Mouse (Mus musculus): ENCODE data around the gene Cdk5r2. TPM values are rescaled to one million over a fixed set of nuclear protein-coding genes. Genes with fewer than 3 reads are reported as not detected.

Cdk5r2 gene
- total RNA-seq, 2 experiments from 2014 or later = not detected

DNA sequence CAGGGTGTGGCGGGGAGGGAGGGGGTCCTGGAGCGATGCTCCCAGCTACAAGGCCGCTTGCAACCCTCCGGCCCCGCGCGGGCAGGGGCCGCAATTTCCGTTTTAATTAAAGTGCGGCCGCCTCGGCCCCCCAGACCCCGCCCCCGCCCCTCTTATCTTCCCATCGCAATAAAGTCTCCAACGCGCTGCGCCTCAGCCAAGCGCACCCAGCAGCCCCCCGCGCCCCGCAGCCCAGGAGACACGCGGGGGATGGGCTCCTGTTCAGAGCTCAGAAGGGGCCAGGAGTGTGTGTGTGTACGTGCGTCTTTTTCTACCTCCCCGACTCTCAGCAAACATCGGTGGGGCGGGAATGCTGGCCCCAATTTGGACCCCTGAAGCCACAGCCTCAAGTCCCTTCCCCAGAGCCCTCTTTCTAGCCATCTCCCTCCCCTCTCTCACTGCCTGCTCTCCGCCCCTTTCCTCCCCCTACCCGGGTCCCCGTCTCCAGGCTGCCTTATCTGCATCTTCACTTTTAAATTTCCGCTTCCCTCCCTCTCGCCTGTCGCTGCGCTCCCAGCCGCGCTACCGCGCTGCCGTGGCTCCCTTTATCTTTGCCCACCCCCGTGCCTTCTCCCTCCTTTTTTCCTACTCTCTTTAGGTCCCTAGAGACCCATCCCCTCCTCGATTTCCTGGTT is 30.8 kb downstream of the Cdk5r2 start, which contains the start of gene Fev:
Gene Fev, minus strand, starts transcription at position 51 of the 674 bp plus-strand sequence.
- no peak for ATAC-seq (replicated peaks; ENCODE audit: poor library complexity, severe bottlenecking)

DNA sequence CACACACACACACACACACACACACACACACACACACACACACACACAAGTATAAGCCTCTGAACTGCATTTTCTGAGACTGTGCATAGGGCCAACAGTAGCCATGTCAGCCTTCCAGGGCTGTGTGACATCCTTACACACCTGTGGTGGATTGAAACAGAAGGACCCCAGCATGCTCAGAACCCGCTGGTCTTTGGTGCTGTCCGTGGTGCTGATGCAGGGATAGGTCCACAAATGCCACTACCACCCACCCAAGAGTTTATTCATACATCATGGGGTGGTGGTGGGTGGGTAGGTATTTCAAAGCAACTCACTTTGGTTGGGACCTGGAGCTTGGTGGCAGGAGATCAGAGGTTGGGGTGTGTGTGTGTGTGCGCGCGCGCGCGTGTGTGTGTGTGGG is 36.8 kb downstream of the Cdk5r2 start:
- ATAC-seq (replicated peaks; ENCODE audit: poor library complexity, severe bottlenecking) = peak; percentile 63

DNA sequence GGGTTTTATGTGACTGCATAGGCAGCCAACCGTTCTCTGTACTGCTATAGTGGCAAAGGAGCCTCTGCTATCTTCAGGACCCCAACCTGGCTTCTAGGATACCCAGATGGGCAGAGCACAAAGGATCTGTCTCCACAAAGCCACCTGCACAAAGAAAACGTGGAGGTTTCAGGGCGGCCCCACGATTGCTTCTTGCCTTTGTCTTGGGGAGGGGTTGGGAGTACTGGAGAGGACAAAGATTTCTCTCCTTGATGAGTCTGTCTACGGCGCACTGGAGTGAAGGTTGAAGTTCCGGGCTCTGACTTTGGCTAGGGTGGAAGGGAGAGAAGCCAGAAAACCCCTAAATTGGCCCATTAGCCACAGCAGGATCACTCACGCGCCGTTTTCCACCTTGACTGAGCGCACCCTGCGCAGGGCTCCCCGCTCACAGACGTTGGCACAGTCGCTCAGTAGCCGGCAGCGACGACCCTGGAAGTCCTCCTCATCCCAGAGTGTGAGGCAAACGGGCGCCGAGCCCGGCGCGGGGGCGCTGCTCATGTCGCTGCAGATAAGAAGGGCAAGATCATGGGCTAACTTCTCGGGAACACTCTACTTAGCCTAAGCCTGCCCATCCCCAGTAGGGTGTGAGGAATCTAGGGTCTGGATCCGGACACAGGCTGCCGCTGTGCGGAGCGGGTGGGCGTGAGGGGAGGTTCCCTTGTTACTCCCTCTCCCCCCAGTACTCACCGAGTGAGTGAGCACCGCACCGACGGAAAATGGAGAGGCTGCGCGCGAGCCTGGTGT is 37.8 kb downstream of the Cdk5r2 start:
- ATAC-seq (replicated peaks; ENCODE audit: poor library complexity, severe bottlenecking) = no peak

DNA sequence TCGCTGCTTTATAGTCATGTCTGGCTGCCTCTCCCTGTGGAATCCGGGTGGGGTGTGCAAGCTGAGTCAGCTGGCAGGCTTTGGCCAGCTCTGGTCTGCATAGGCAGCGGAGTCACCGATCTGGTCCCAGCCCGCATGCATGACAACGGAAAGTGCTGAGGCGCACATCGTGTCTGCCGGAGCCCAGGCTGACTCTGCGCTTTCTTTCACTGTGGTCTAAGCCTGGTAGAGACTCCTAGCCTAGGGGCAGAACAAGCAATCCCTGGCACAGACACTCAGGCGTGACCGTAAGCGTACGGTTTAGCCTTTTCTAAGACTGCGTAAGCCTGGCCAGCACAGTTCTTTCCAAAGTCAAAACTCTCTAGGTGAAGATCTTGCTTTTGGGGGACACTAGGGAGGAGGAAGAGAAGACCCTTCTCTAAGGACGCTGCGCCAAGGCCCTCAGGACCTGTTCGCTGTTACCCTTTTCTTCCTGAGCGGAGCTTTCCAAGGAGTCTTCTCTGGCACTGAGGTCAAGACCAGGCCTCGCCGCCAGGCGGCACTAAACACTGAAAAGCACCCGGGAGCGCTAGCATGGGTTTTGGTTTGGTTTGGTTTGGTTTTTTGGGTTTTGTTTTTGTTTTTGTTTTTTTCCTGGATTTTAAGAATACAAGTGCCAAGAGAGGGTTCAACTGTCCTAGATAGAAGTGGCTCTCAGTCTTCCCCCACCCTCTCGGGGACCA is 38.6 kb downstream of the Cdk5r2 start, which contains the start of gene Cryba2:
Gene Cryba2, minus strand, starts transcription at position 10 of the 722 bp plus-strand sequence.
- peak; percentile 48; the same call in 1 of the 2 replicates for ATAC-seq (replicated peaks; ENCODE audit: poor library complexity, severe bottlenecking)

DNA sequence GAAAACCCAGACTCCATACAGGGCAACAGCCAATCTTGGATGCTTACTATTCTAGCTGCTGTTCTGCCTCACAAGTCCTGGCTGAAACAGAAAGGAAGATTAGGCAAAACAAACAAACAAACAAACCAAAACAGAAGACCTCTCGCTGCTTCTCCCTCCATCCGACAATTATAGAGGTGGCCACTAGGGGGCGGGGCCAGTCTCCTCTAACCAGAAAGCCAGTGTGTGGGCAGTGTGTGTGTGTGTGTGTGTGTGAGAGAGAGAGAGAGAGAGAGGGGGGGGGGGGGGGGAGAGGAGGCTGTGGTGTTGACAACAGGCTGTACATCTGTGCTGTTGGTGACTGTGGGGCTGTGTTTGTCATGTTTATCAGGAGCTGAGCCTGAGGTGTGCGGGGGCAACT is 40.2 kb downstream of the Cdk5r2 start:
- peak; percentile 50 for ATAC-seq (replicated peaks; ENCODE audit: poor library complexity, severe bottlenecking)

DNA sequence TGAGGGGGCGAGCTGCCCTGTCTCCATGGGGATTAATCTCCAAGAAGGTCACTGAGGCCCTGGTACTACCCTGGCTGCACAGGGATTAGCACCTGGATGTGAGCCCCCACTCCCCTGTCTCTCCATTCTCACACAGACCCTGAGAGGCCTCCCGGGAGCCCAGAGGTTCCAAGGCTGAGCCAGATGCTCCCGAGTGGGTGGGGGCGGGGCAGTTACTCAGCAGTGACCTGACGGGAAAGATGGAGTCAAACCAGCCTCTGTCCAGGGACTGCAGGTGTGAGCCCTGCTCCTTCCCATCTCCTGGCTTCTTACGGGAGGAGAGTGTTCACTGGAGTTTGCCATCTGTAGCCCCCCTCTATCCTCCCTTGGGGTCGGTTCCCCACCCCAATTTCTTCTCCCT is 43.2 kb downstream of the Cdk5r2 start:
- no peak for ATAC-seq (replicated peaks; ENCODE audit: poor library complexity, severe bottlenecking)

DNA sequence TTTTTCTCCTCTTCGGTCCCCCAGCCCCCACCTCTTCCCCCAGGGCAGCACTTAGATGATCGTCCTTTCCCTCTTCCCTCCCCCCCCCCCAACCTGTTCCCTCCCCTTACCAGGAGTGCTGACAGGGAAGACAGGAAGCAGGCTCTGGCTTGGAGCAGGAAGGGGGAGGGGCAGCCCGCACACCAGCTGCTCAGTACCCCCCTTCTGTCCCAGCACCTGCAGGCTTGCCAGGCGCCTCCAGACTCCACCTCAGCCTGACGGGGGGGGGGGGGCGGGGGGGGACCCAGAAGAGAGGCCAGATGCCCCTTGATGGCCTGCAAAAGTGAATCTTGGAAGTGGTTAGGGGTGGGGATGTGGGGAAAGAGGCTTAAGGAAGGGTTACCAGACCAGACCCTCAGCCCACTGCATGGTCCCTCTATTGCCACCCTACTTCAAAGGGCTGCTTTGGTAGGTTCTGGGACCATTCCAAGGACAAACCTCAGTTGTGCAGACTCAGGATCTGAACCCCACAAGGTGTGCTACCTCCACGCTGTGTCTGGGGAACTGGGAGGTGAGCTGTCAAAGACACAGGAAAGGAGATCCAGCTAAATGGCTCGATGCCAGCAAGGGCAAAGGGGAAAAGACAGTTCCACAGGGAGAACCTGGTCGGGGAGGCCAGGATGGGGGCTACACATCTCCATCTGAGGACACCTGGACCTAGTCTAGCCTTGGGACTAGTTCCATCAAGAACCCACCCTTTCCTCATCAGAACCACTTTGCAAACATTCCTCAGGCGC is 44.1 kb downstream of the Cdk5r2 start:
- ATAC-seq (replicated peaks; ENCODE audit: poor library complexity, severe bottlenecking) = no peak

DNA sequence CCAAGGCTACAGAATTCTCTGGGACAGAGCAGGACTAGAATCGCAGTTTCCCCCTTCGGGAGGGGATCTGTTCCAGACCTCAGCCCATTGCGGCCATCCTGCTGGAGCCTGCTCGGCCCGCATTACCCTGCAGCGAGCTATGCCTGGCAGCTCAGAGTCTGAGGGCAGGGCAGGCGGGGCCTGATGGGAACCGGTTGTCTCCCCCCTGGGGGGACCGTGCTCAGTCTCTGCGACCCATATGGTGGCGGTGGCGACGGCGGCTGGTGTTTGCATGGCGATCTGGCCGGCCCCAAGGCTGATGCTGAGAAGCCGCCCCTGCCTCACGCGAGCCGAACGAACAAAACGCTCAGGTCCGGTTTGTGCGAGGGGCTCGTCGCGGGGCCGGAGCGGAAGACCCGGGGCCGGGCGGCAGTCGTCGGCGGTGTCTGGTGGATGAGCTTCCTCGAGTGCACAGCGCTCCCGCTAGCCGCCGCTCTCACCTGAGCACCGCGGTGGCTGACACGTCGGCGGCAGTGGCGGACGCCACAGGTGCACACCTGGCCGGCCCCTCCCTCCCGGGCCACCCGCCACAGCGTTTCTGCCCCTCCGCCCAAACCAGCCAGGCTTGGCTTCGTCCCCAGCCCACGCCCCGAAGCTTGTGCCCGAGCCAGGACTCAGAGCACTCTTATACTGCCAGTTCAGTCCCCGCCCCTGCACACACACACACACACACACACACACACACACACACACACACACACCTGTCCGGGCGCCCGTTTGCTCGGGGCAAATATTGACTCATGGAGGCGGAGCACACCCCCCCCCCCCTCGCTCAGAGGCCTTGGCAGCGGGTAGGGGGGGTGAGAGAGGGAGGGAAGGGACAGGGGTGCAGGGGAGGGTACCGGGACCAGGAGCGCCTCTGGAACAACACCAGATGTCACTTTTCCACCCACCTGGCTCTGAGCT is 45.9 kb downstream of the Cdk5r2 start:
- ATAC-seq (replicated peaks; ENCODE audit: poor library complexity, severe bottlenecking) = peak; percentile 20; the same call in 1 of the 2 replicates

DNA sequence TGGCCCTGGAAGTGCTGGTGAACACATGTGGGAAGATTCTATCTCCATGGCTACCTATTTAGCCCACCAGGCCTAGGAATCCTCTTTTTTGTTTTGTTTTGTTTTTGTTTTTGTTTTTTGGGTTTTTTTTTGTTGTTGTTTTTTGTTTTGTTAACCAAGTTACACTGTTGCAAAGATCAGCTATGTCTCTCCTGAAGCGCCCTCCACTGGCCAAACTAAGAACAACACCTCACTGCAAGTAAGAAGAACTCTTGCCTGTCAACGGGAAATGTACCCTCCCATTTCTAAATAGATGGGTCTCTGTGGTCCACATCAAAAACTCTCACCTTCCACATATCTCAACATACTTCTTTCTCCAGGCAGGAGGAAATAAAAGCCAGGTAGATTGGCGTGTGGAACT is 47.0 kb downstream of the Cdk5r2 start:
- ATAC-seq (replicated peaks; ENCODE audit: poor library complexity, severe bottlenecking) = no peak; the same call in 1 of the 2 replicates

DNA sequence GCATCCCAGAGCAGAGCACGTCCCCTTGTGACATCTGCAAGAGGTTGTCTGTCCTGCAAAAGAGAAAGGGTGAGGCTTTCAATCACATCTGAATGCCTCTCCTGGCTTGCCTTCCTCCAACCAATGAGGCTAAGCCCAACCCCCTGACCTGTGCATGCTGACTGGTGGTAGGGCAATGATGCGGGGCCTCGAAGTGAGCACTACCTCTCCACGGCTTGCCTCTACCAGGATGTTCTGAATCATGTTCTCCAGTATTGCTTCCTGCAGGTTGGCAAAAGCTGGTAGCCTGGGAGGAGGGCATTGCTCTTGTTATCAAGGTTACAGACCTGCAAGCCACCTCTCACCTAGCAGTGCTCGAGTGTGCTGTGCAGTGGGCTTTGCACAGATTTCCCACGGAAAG is 47.5 kb downstream of the Cdk5r2 start:
- no peak for ATAC-seq (replicated peaks; ENCODE audit: poor library complexity, severe bottlenecking)

Other genes with a start within 250 kb of the Cdk5r2 start
- gene Ttll4, start 193.2 kb upstream of the Cdk5r2 start, total RNA-seq (2014; fragmentation: Nextera tagmentation) = 18.2 and 29.1 TPM in 2 replicates
- 18.4 and 21.5 TPM in 2 replicates for gene Ttll4, start 193.2 kb upstream of the Cdk5r2 start, total RNA-seq (2017)
- gene Cyp27a1, start 141.4 kb upstream of the Cdk5r2 start, total RNA-seq (2014; fragmentation: Nextera tagmentation) = 10.1 and 13.1 TPM in 2 replicates
- gene Cyp27a1, start 141.4 kb upstream of the Cdk5r2 start, total RNA-seq (2017) = 5.8 and 6.9 TPM in 2 replicates
- gene Prkag3, start 105.7 kb upstream of the Cdk5r2 start, total RNA-seq (2014; fragmentation: Nextera tagmentation) = not detected in 2 replicates
- not detected in 2 replicates for gene Prkag3, start 105.7 kb upstream of the Cdk5r2 start, total RNA-seq (2017)
- not detected in 2 replicates for gene Wnt6, start 83.0 kb upstream of the Cdk5r2 start, total RNA-seq (2014; fragmentation: Nextera tagmentation)
- gene Wnt6, start 83.0 kb upstream of the Cdk5r2 start, total RNA-seq (2017) = 0.21 and 1.2 TPM in 2 replicates
- gene Wnt10a, start 63.4 kb upstream of the Cdk5r2 start, total RNA-seq (2014; fragmentation: Nextera tagmentation) = not detected in 2 replicates
- not detected in 2 replicates for gene Wnt10a, start 63.4 kb upstream of the Cdk5r2 start, total RNA-seq (2017)
- not detected in 2 replicates for gene Fev, start 30.5 kb downstream of the Cdk5r2 start, total RNA-seq (2014; fragmentation: Nextera tagmentation)
- gene Fev, start 30.5 kb downstream of the Cdk5r2 start, total RNA-seq (2017) = not detected in 2 replicates
- not detected in 2 replicates for gene Cryba2, start 38.2 kb downstream of the Cdk5r2 start, total RNA-seq (2014; fragmentation: Nextera tagmentation)
- gene Cryba2, start 38.2 kb downstream of the Cdk5r2 start, total RNA-seq (2017) = not detected in 2 replicates
- not detected in 2 replicates for gene Cfap65, start 80.7 kb downstream of the Cdk5r2 start, total RNA-seq (2014; fragmentation: Nextera tagmentation)
- gene Cfap65, start 80.7 kb downstream of the Cdk5r2 start, total RNA-seq (2017) = not detected in 2 replicates
- not detected in 2 replicates for gene Ihh, start 96.7 kb downstream of the Cdk5r2 start, total RNA-seq (2014; fragmentation: Nextera tagmentation)
- gene Ihh, start 96.7 kb downstream of the Cdk5r2 start, total RNA-seq (2017) = not detected in 2 replicates